In genomic region chr3:137893789-137894188, GRCm38 (mm10) we compare ENCODE assay signal across 23 mouse cellular contexts.
"Had no signal": no experiment of that assay in that cellular context is flagged by ENCODE, and none has a peak within 500 bp of the region (broad histone marks: within the 10 kb centered on the region; RNA-seq: fewer than 3 reads in every experiment).

No protein-coding gene starts in this region.

- H3K9ac ChIP-seq: heart, embryonic 12.5 days; hindbrain, embryonic 12.5 days; hindbrain, embryonic 14.5 days; intestine, embryonic 15.5 days; limb, embryonic 12.5 days; liver, embryonic 13.5 days; liver, embryonic 15.5 days had no signal

- H3K27ac ChIP-seq: heart, embryonic 10.5 days; hindbrain, embryonic 10.5 days; hindbrain, embryonic 12.5 days; hindbrain, embryonic 14.5 days; intestine, embryonic 15.5 days; layer of hippocampus, adult 2 months; left cerebral cortex, adult 2 months; limb, embryonic 10.5 days; limb, embryonic 12.5 days; liver, embryonic 13.5 days; liver, embryonic 15.5 days had no signal

- H3K4me3 ChIP-seq: heart, embryonic 10.5 days; heart, embryonic 12.5 days; hindbrain, embryonic 10.5 days; hindbrain, embryonic 12.5 days; intestine, embryonic 15.5 days; layer of hippocampus, adult 2 months; left cerebral cortex, adult 2 months; limb, embryonic 10.5 days; limb, embryonic 12.5 days; liver, embryonic 13.5 days; liver, embryonic 15.5 days had no signal

- DNase-seq: gastrocnemius, postnatal 14 days; gastrocnemius, postnatal 36 days; heart, postnatal 10 days; heart, postnatal 4 days; kidney, adult 18-20 months; kidney, postnatal 25 days; kidney, postnatal 4 days; liver; liver, embryonic 13.5 days had no signal

- H3K27me3 ChIP-seq: heart, embryonic 12.5 days; hindbrain, embryonic 12.5 days; intestine, embryonic 15.5 days; limb, embryonic 12.5 days; liver, embryonic 13.5 days; liver, embryonic 15.5 days had no signal

- H3K4me1 ChIP-seq: heart, embryonic 12.5 days; hindbrain, embryonic 10.5 days; hindbrain, embryonic 12.5 days; intestine, embryonic 15.5 days; limb, embryonic 10.5 days; limb, embryonic 12.5 days had no signal

- ATAC-seq: hindbrain, embryonic 16.5 days; inflammation-experienced regulatory T-cells, adult 6 months; intestine, embryonic 15.5 days; intestine, postnatal 0 days had no signal
